Mouse (Mus musculus) megakaryocyte, embryonic 14.5 days (primary cell): ENCODE measurements around the gene Kcnk16. TPM values are rescaled to one million over a fixed set of nuclear protein-coding genes. Genes with fewer than 3 reads are reported as not detected.
"Not testable (repeated sequence)": the region's sequence is repeated elsewhere in the genome, so short reads cannot be mapped to it uniquely, and the experiment has no call there.

Source experiments
- H3K27me3 ChIP-seq: replicated peaks from 2 replicates; pipeline ENCODE3; 2012; ENCODE audit warnings: inconsistent platforms
- H3K36me3 ChIP-seq: replicated peaks from 2 replicates; pipeline ENCODE3; 2012; ENCODE audit warnings: low read length, inconsistent platforms, mixed read lengths
- H3K4me1 ChIP-seq: 2 replicates; pipeline ENCODE4 v1.6.1; 2012; ENCODE audit warnings: inconsistent platforms
- H3K4me3 ChIP-seq: replicated peaks from 2 replicates; pipeline ENCODE3; 2012; ENCODE audit warnings: moderate library complexity, mild to moderate bottlenecking, inconsistent platforms
- H3K9me3 ChIP-seq: 2 replicates; pipeline ENCODE4 v1.6.1; 2012; ENCODE audit warnings: inconsistent platforms
- FLI1 ChIP-seq: IDR thresholded peaks from 2 replicates; pipeline ENCODE4 v1.6.1; 2012; ENCODE audit warnings: low read length, inconsistent platforms, mixed read lengths
- GATA1 ChIP-seq: IDR thresholded peaks from 3 replicates; pipeline ENCODE4 v1.6.1; 2012; ENCODE audit warnings: mixed read lengths, low read length, inconsistent platforms, borderline replicate concordance
- polyA plus RNA-seq: library from polyadenylated mRNA; stranded (reverse); fragments of >175 nt; gene quantifications from 2 replicates; pipeline ENCODE4 v1.2.3, GENCODE M21; 2012; ENCODE audit warnings: low replicate concordance; ENCODE audit not compliant: insufficient read depth

The Kcnk16 gene
- not detected in 2 replicates for polyA plus RNA-seq

DNA sequence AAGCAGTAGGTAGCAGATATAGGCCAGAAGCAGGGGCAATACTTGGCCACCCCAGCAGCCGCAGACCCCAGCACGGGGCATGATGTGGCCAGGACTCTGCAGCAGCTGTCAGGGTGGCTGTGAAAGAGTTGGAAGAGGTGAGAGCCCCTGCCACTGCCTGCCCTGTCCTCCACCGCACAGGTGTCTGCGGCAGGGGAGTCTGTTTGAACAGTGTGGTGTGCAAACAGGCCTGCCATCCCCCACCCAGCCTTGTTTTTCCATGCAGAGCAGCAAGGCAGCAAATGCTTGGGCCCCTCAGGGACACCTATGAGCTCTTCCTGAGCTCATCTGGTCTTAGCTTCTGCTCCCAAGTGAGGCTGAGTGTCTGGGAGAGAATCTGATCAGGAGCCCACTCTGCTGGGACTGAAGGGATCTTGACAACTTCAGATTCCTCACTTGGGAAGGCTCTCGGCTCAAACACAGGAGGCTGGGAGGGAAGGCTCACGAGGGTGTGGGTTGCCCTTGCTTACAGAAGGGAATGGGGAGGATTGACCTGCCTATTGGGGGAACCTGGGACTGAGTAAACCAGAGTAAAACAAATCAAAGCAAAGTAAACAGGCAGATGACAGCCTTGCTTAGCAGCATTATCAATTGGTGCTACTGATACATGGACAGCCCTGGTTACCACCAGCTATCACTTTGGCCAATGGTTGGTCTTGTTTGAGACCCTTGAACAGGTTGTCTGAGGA lies at the start of gene Kcnk16:
Gene Kcnk16, minus strand, starts transcription at position 118 of the 728 bp plus-strand sequence.
- H3K4me3 ChIP-seq = no peak within 1 kb of the TSS
- H3K9me3 ChIP-seq = peaks cover 13% of the 10 kb centered on the region
- no peaks in the 10 kb centered on the region for H3K36me3 ChIP-seq
- H3K4me1 ChIP-seq = no peaks in the 10 kb centered on the region
- peaks cover 37% of the 10 kb centered on the region for H3K27me3 ChIP-seq
- TF ChIP-seq FLI1 (no peak), GATA1 (no peak)

DNA sequence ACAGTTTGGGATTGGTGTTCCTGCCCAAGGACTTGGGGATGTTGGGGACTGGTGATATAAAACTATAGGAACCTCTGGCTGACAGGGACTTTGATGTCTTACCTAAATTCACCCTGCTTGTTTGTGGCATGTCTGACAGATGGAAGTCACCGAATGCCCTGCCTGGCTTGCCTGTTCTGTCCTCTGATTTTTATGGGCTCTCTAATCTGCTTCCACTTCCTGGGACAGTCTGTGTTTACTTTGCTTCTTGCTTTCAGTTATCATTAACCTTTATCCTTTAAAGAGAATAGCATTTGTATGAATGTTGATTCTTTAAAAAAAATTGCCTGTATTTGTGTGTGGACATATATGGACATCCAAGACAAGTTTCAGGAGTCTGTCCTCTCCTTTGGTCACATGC lies 46.1 kb upstream of the Kcnk16 start:
- Histone ChIP-seq H3K4me1 (peaks cover 6% of the 10 kb centered on the region), H3K27me3 (no peaks in the 10 kb centered on the region), H3K4me3 (no peak overlapping the region), H3K36me3 (peaks cover 95% of the 10 kb centered on the region), H3K9me3 (no peaks in the 10 kb centered on the region)
- no peak for TF ChIP-seq FLI1
- no peak for TF ChIP-seq GATA1

DNA sequence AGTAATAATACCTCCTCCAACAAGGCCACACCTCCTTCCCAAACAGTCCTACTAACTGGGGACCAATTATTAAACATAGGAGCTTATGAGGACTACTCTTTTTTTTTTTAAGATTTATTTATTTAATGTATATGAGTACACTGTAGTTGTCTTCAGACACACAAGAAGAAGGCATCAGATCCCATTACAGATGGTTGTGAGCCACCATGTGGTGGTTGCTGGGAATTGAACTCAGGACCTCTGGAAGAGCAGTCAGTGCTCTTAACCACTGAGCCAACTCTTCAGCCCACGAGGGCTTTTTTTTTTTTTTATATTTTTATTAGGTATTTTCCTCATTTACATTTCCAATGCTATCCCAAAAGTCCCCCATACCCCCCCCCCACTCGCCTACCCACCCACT lies 36.1 kb upstream of the Kcnk16 start:
- peaks cover 71% of the 10 kb centered on the region for H3K36me3 ChIP-seq
- H3K9me3 ChIP-seq = not testable (repeated sequence)

DNA sequence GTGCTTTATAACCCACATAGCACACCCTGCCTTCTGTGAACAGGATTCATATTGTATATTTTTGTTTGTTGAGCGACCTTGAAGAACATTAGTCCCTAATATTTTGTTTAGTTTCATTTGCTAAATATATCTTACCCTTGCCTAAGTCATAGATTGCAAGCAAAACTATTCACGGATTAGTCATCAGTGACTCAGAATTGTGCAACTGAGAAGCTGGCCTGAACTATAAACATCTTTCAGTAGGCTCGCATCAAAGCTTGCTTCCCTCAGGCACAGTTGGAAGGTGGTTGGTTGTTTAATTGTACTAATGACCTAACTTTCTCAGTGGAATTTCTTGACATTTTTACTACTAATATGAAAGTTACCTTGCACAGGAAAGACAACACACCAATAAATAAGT lies 29.1 kb upstream of the Kcnk16 start:
- Histone ChIP-seq H3K4me1 (peaks cover 28% of the 10 kb centered on the region), H3K9me3 (no peaks in the 10 kb centered on the region), H3K27me3 (no peaks in the 10 kb centered on the region), H3K36me3 (peaks cover 20% of the 10 kb centered on the region), H3K4me3 (no peak overlapping the region)
- TF ChIP-seq FLI1 (no peak), GATA1 (no peak)

More for the DNA sequence above, 36.1 kb upstream of the Kcnk16 start:
- not testable (repeated sequence) for H3K27me3 ChIP-seq, H3K4me1 ChIP-seq, H3K4me3 ChIP-seq

DNA sequence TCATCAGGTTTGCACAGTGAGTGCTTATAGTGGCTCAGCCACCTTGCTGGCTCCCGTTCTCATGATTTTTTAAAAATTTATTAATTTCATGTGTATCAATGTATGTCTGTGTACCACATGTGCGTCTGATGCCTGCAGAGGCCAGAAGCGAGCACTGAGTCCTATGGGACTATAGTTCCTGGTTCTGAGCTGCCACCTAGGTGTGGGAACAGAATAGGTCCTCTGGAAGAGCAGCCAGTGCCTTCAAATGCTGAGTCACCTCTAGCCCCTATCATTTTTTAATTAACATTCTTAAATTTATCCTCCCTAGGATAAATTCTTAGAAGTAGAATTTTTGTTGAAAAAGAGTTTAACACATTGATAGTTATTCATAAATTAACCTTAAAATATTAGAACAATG lies 28.6 kb upstream of the Kcnk16 start:
- Histone ChIP-seq H3K4me1 (peaks cover 28% of the 10 kb centered on the region), H3K36me3 (peaks cover 18% of the 10 kb centered on the region), H3K9me3 (no peaks in the 10 kb centered on the region), H3K27me3 (no peaks in the 10 kb centered on the region), H3K4me3 (no peak overlapping the region)
- TF ChIP-seq FLI1 (no peak), GATA1 (no peak)

DNA sequence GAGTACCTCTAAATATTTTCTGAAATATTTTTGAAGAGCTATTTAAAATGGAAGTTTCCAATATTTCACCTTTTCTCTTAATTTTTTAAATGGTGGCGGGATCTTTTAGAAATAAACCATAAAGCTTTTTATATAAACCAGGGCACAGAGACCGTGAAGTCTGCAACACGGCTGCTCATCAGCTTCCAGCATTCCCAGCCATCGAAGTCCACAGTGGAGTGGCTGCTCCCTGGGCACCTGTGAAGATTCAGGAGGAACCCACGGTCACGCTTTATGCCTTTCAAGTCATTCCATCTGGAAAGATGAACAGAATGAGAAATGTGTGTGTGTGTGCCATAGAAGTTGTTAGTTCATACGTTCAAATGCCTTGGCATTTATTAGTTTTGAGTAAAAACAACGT lies 25.9 kb upstream of the Kcnk16 start:
- peaks cover 43% of the 10 kb centered on the region for H3K4me1 ChIP-seq
- H3K4me3 ChIP-seq = peak overlapping the region; percentile 91
- TF ChIP-seq GATA1 (no peak), FLI1 (no peak)
- no peaks in the 10 kb centered on the region for H3K9me3 ChIP-seq
- H3K36me3 ChIP-seq = peaks cover 4% of the 10 kb centered on the region
- H3K27me3 ChIP-seq = peaks cover 2% of the 10 kb centered on the region

DNA sequence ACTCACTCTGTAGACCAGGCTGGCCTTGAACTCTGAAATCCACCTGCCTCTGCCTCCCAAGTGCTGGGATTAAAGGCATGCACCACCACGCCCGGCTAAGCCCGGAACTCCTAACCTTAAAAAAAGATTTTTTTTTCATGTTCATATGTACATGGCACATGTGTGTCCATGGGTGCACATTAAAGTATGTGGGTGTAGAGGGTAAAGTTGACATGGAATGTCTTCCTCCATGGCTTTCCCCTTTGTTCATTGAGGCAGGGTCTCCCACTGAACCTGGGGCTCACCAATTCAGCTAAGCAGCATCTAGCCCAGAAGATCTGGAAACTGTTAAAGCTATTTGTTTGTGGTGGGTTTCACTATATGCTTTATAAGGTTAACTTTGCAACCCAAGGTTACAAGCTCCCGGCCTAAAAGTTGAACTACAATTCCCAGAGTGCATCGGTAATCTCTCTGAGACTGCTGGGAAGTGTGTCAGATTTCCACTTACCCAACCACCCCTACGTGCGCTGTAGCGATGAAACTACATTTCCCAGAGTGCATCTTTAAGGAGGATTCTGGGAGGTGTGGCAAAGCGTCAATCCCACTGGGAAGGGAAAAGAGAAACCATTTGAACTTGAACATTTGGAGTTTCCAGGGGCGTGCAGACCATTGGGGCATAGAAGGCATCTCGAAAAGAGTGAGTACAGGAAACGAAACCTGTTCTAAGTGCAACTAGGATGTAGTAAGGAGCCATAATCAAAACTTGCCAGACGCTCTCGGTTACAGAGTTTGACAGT lies 25.3 kb upstream of the Kcnk16 start, which contains the start of gene Nudt13:
Gene Nudt13, plus strand, starts transcription at position 581 of the 776 bp plus-strand sequence.
- TF ChIP-seq GATA1 (no peak), FLI1 (no peak)
- peaks cover 41% of the 10 kb centered on the region for H3K4me1 ChIP-seq
- peaks cover 2% of the 10 kb centered on the region for H3K36me3 ChIP-seq
- no peaks in the 10 kb centered on the region for H3K9me3 ChIP-seq
- H3K27me3 ChIP-seq = peaks cover 2% of the 10 kb centered on the region
- H3K4me3 ChIP-seq = peak within 1 kb of the TSS; percentile 91

DNA sequence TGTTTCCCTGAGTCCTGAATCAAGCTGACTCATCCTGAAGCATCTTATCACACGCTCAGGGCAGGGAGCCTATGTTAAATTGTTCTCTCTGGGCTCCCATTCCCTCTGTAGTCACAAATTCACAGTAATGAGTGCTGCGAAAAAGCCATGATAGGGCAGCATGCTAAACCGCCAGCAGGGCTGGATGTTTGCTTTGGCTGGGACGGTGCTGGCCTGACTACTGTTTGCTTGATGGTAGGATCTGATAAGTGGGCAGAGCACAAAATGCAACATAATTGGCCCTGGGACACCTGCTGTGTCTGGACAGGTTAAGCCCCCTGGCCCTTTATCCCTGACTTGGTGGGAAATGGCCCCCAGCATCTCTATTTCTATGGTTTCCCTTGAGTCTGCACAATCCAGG lies 22.4 kb upstream of the Kcnk16 start:
- H3K36me3 ChIP-seq = no peaks in the 10 kb centered on the region
- TF ChIP-seq FLI1 = no peak
- no peak for TF ChIP-seq GATA1
- H3K27me3 ChIP-seq = peaks cover 4% of the 10 kb centered on the region
- peaks cover 43% of the 10 kb centered on the region for H3K4me1 ChIP-seq
- no peaks in the 10 kb centered on the region for H3K9me3 ChIP-seq
- no peak overlapping the region for H3K4me3 ChIP-seq

DNA sequence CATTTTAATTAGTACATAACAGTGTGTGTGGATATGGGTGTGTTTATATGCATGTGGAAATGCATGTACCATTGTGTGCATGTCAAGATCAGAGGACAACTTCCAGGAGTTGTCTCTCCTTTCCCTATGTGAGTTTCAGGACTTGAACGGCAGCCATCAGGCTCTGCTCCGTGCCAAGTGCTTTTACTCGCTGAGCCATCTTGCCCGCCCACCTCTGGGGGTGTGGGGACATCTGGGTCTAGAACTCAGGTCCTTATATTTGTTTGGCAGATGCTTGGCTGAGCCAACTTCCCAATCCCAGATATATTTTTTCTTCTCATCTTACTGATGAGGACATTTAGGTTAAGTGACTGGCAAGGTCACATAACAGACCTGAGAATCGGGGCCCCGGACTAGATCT lies 578 bp downstream of the Kcnk16 start:
- no peak for TF ChIP-seq FLI1
- TF ChIP-seq GATA1 = no peak

DNA sequence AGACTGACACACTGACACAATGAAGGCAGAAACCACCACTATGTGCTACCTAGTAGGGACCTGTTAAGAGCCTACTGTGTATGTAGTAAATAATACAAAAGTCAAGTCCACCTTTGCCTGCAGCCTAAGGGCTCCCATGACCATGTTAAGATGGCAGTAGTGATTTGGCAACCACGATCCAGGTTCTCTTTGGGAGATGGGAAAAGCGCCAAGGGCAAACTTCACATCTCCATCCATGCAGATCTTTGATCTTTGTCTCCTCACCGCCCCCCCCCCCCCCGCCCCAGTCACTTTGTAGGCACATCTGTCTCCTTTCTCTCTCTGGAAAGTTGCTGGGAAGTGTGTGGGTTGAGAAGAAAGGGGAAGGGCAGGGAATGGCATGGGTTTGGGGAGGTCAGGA lies 6.7 kb downstream of the Kcnk16 start:
- H3K27me3 ChIP-seq = peaks cover 76% of the 10 kb centered on the region
- H3K36me3 ChIP-seq = no peaks in the 10 kb centered on the region
- no peak for TF ChIP-seq FLI1
- TF ChIP-seq GATA1 = no peak
- H3K4me3 ChIP-seq = no peak overlapping the region
- H3K4me1 ChIP-seq = no peaks in the 10 kb centered on the region; the same call in 1 of the 2 replicates
- no peaks in the 10 kb centered on the region for H3K9me3 ChIP-seq

More for the DNA sequence above, 578 bp downstream of the Kcnk16 start:
- Histone ChIP-seq H3K9me3 (peaks cover 6% of the 10 kb centered on the region; the same call in 1 of the 2 replicates), H3K4me1 (no peaks in the 10 kb centered on the region), H3K27me3 (peaks cover 40% of the 10 kb centered on the region), H3K36me3 (no peaks in the 10 kb centered on the region), H3K4me3 (no peak overlapping the region)
